Mouse (Mus musculus): ENCODE data around the gene Nkapl. TPM values are rescaled to one million over a fixed set of nuclear protein-coding genes. Genes with fewer than 3 reads are reported as not detected.
"Not testable (repeated sequence)": the region's sequence is repeated elsewhere in the genome, so short reads cannot be mapped to it uniquely, and the experiment has no call there.

Gene Nkapl
- 0.40 and 0.44 TPM in 2 replicates for polyA plus RNA-seq (2012; rRNA removed)

- Histone ChIP-seq H3K4me1 (ENCODE audit: control insufficient read depth, insufficient read depth, low read length) (no peaks in the 10 kb centered on the region), H3K27ac (ENCODE audit: insufficient read depth, low read length) (no peak within 1 kb of the TSS), H3K4me3 (ENCODE audit: insufficient read depth, low read length) (peak within 1 kb of the TSS; percentile 62)
- TF ChIP-seq CTCF (IDR thresholded peaks at IDR 0.05; ENCODE audit: extremely low read depth, insufficient read depth, low read length) (no peak), POLR2A (IDR thresholded peaks at IDR 0.05; ENCODE audit: extremely low read depth, insufficient read depth, low read length) (peak; percentile 58; the same call in 1 of the 2 replicates)
Measured at GRCm38 (mm10) chr13:21468061-21469019, at the start of gene Nkapl. Gene Nkapl (minus strand): TSS chr13:21468509.

GRCm38 (mm10) chr13:21506221-21506649 lies 37.9 kb upstream of the Nkapl start:
- TF ChIP-seq POLR2A (IDR thresholded peaks at IDR 0.05; ENCODE audit: extremely low read depth, insufficient read depth, low read length) (peak; percentile 58; the same call in 1 of the 2 replicates), CTCF (IDR thresholded peaks at IDR 0.05; ENCODE audit: extremely low read depth, insufficient read depth, low read length) (no peak)
- Histone ChIP-seq H3K4me3 (ENCODE audit: insufficient read depth, low read length) (peak overlapping the region; percentile 90), H3K4me1 (ENCODE audit: control insufficient read depth, insufficient read depth, low read length) (no peaks in the 10 kb centered on the region; the same call in 1 of the 2 replicates), H3K27ac (ENCODE audit: insufficient read depth, low read length) (peak overlapping the region; percentile 71)

- no peaks in the 10 kb centered on the region; the same call in 1 of the 2 replicates for H3K4me1 ChIP-seq (ENCODE audit: control insufficient read depth, insufficient read depth, low read length)
- no peak for TF ChIP-seq POLR2A (IDR thresholded peaks at IDR 0.05; ENCODE audit: extremely low read depth, insufficient read depth, low read length)
- TF ChIP-seq CTCF (IDR thresholded peaks at IDR 0.05; ENCODE audit: extremely low read depth, insufficient read depth, low read length), result no peak
Measured at GRCm38 (mm10) chr13:21502296-21502695, 34.0 kb upstream of the Nkapl start.

GRCm38 (mm10) chr13:21501182-21501581 lies 32.9 kb upstream of the Nkapl start, which contains the start of gene Gm11273:
Gene Gm11273 (minus strand): TSS chr13:21501418.
- not testable (repeated sequence) for H3K4me3 ChIP-seq (ENCODE audit: insufficient read depth, low read length); H3K27ac ChIP-seq (ENCODE audit: insufficient read depth, low read length); H3K4me1 ChIP-seq (ENCODE audit: control insufficient read depth, insufficient read depth, low read length)

More at GRCm38 (mm10) chr13:21502296-21502695, 34.0 kb upstream of the Nkapl start:
- Histone ChIP-seq H3K27ac (ENCODE audit: insufficient read depth, low read length) (no peak overlapping the region), H3K4me3 (ENCODE audit: insufficient read depth, low read length) (no peak overlapping the region)

- Histone ChIP-seq H3K27ac (ENCODE audit: insufficient read depth, low read length) (no peak within 1 kb of the TSS), H3K4me1 (ENCODE audit: control insufficient read depth, insufficient read depth, low read length) (no peaks in the 10 kb centered on the region), H3K4me3 (ENCODE audit: insufficient read depth, low read length) (no peak within 1 kb of the TSS)
- no peak for TF ChIP-seq POLR2A (IDR thresholded peaks at IDR 0.05; ENCODE audit: extremely low read depth, insufficient read depth, low read length)
- TF ChIP-seq CTCF (IDR thresholded peaks at IDR 0.05; ENCODE audit: extremely low read depth, insufficient read depth, low read length), result no peak
Measured at GRCm38 (mm10) chr13:21495080-21495479, 26.8 kb upstream of the Nkapl start, which contains the start of gene AK157302. Gene AK157302 (plus strand): TSS chr13:21495223.

- no peaks in the 10 kb centered on the region for H3K4me1 ChIP-seq (ENCODE audit: control insufficient read depth, insufficient read depth, low read length)
- no peak overlapping the region for H3K27ac ChIP-seq (ENCODE audit: insufficient read depth, low read length)
- H3K4me3 ChIP-seq (ENCODE audit: insufficient read depth, low read length), result no peak overlapping the region
- TF ChIP-seq POLR2A (IDR thresholded peaks at IDR 0.05; ENCODE audit: extremely low read depth, insufficient read depth, low read length) (no peak), CTCF (IDR thresholded peaks at IDR 0.05; ENCODE audit: extremely low read depth, insufficient read depth, low read length) (no peak)
Measured at GRCm38 (mm10) chr13:21492847-21493246, 24.5 kb upstream of the Nkapl start.

- H3K27ac ChIP-seq (ENCODE audit: insufficient read depth, low read length), result no peak overlapping the region
- no peaks in the 10 kb centered on the region for H3K4me1 ChIP-seq (ENCODE audit: control insufficient read depth, insufficient read depth, low read length)
- TF ChIP-seq CTCF (IDR thresholded peaks at IDR 0.05; ENCODE audit: extremely low read depth, insufficient read depth, low read length) (no peak), POLR2A (IDR thresholded peaks at IDR 0.05; ENCODE audit: extremely low read depth, insufficient read depth, low read length) (no peak)
- H3K4me3 ChIP-seq (ENCODE audit: insufficient read depth, low read length), result no peak overlapping the region
Measured at GRCm38 (mm10) chr13:21486881-21487280, 18.6 kb upstream of the Nkapl start.

GRCm38 (mm10) chr13:21478759-21479670 lies 10.7 kb upstream of the Nkapl start, which contains the start of the genes Zkscan4 and Gm10065:
Gene Zkscan4 (plus strand): TSS chr13:21478907.
Gene Gm10065 (minus strand): TSS chr13:21479441.
- Histone ChIP-seq H3K4me3 (ENCODE audit: insufficient read depth, low read length) (peak within 1 kb of the TSS; percentile 80), H3K27ac (ENCODE audit: insufficient read depth, low read length) (peak within 1 kb of the TSS; percentile 61)
- peak; percentile 37 for TF ChIP-seq POLR2A (IDR thresholded peaks at IDR 0.05; ENCODE audit: extremely low read depth, insufficient read depth, low read length)
- H3K4me1 ChIP-seq (ENCODE audit: control insufficient read depth, insufficient read depth, low read length), result not testable (repeated sequence)

GRCm38 (mm10) chr13:21472427-21472826 lies 4.1 kb upstream of the Nkapl start:
- TF ChIP-seq POLR2A (IDR thresholded peaks at IDR 0.05; ENCODE audit: extremely low read depth, insufficient read depth, low read length) (no peak), CTCF (IDR thresholded peaks at IDR 0.05; ENCODE audit: extremely low read depth, insufficient read depth, low read length) (no peak)
- Histone ChIP-seq H3K4me1 (ENCODE audit: control insufficient read depth, insufficient read depth, low read length) (no peaks in the 10 kb centered on the region), H3K4me3 (ENCODE audit: insufficient read depth, low read length) (no peak overlapping the region), H3K27ac (ENCODE audit: insufficient read depth, low read length) (no peak overlapping the region)

All from cortical plate, adult 2 months (tissue).